Mouse (Mus musculus): ENCODE measurements around the gene Raf1.
A peak's percentile ranks its signal among the peaks of the same experiment; 100 is the strongest.

- TF ChIP-seq CTCF (IDR thresholded peaks at IDR 0.05; ENCODE audit: control insufficient read depth, insufficient read depth, insufficient replicate concordance, low read depth, low read length) (no peak), POLR2A (IDR thresholded peaks at IDR 0.05; ENCODE audit: control insufficient read depth, low read depth, low read length) (peak; percentile 92)
These were observed at the start of gene Raf1 for GRCm38 (mm10) chr6:115676452-115677128.
